Mouse (Mus musculus) hindbrain, postnatal 0 days (tissue): ENCODE measurements at regions not wholly inside any gene's neighbourhood (a gene's known extent, or its start where the extent isn't known, plus 50 kb on each side); places are given as distances from the start of the nearest gene placed in this dataset.

Source experiments
- ATAC-seq: fragments of 200-750 bp; cut with Nextera tagmentation; 2 replicates; pipeline ENCODE4 v1.8.0; 2017; ENCODE audit warnings: mild to moderate bottlenecking, moderate TSS enrichment, moderate library complexity
- DNase-seq: peaks from one replicate; pipeline ENCODE4 v3.0.0-alpha.2; 2015; ENCODE audit warnings: low spot score
- H3K27ac ChIP-seq: fragments of 300-500 bp; sonication (generic); 2 replicates; pipeline ENCODE4 v1.5.1; 2014; ENCODE audit warnings: mild to moderate bottlenecking
- H3K27me3 ChIP-seq: fragments of 300-500 bp; sonication (generic); 2 replicates; pipeline ENCODE4 v1.6.1; 2014; ENCODE audit warnings: low read length, mixed read lengths; ENCODE audit not compliant: insufficient read depth
- H3K36me3 ChIP-seq: fragments of 300-500 bp; sonication (generic); 2 replicates; pipeline ENCODE4 v1.6.1; 2014; ENCODE audit warnings: low read length, mixed read lengths; ENCODE audit not compliant: insufficient read depth
- H3K4me1 ChIP-seq: fragments of 300-500 bp; sonication (generic); 2 replicates; pipeline ENCODE4 v1.6.1; 2014; ENCODE audit warnings: antibody characterized with exemption, low read length, mixed read lengths; ENCODE audit not compliant: insufficient read depth
- H3K4me2 ChIP-seq: fragments of 300-500 bp; sonication (generic); 2 replicates; pipeline ENCODE4 v1.6.1; 2014; ENCODE audit warnings: low read depth, mild to moderate bottlenecking, low read length, moderate library complexity, mixed read lengths
- H3K4me3 ChIP-seq: fragments of 300-500 bp; sonication (generic); 2 replicates; pipeline ENCODE4 v1.5.1; 2014; ENCODE audit warnings: low read length
- H3K9ac ChIP-seq: fragments of 300-500 bp; sonication (generic); replicated peaks from 2 replicates; pipeline ENCODE4 v1.6.1; 2014; ENCODE audit warnings: mild to moderate bottlenecking, low read length, moderate library complexity, mixed read lengths
- H3K9me3 ChIP-seq: fragments of 300-500 bp; sonication (generic); 2 replicates; pipeline ENCODE4 v1.6.1; 2016; ENCODE audit warnings: low read length, mixed read lengths
- CTCF ChIP-seq: IDR thresholded peaks from 2 replicates; pipeline ENCODE4 v1.5.1; 2016; ENCODE audit warnings: antibody characterized with exemption, control low read depth, low read depth
- WGBS: fragments of 180-500 bp; shearing (Covaris S2); extraction: QIAGEN DNeasy Blood & Tissue Kit; methylation state at CpG from one replicate; pipeline ENCODE4 v1.1.7; 2014; 5-methylcytosine and 5-hydroxymethylcytosine counted together

DNA sequence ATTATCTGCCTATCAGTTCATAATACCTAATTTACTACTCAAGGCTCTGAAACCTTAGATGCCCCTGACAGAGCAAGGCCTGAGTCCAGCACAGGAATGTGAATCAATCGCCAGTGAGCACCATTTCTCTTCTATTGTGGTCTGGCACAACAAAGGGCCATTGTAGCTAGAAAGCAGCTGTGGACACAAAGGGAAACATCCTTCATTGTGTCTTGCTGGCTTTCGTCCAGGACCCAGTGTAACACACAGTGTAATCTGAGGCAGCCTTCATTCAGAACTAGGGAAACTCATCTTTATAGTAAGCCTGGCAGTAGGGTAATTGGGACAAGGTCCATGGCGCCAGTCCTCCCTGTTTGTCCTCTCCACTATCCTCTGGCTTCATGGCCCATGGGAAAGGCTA, 201.1 kb upstream of the Apob start:
- no peaks in the 10 kb centered on the region for H3K4me1 ChIP-seq
- peak; percentile 21 for DNase-seq
- no peaks in the 10 kb centered on the region for H3K9me3 ChIP-seq
- H3K9ac ChIP-seq, result no peak overlapping the region
- 48% methylated on average over 3 of the region's 3 CpGs for WGBS
- ATAC-seq, result no peak
- H3K36me3 ChIP-seq, result no peaks in the 10 kb centered on the region
- H3K27ac ChIP-seq, result no peak overlapping the region
- no peak overlapping the region for H3K4me3 ChIP-seq
- H3K27me3 ChIP-seq, result no peaks in the 10 kb centered on the region
- no peak overlapping the region for H3K4me2 ChIP-seq
- TF ChIP-seq CTCF, result no peak

DNA sequence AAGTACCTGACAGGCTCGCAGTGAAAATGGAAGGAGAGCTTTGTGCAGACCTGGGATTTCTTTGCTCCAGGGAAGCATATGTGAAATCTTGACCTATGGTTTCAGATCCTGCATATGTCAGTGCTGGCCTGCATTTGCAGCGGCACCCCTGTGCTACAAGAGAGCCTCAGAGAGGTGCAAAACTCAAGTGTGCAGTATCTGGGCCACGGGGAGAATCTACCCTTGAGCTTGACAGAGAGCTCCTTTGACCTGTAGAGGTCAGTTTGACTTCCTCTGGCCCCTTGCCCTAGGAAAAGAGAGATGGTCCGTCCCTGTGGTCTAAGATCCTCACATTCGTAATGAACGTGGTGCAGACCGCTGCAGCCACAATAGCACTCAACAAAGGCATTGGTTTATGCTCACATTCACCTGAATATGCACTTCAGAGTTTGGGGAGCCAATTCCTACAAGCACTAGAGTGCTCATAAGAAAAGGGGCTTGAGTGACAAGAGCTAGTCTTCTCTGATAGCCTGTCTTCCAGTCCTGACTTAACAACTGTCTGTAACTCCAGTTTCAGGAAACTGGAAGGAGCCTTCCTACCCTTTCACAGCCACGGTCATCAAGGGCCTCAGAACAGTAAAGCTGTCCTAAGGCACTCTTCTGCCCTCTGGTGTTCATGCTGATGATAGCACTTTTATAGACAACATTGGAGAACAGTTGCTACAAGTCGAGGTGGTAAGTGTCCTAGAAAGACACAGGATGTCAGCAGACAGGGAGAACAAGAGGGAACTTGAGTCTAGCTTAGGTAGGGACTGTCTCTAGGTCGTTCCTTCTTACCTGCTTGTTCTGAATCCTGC, 200.0 kb upstream of the Apob start:
- TF ChIP-seq CTCF, result peak; percentile 96
- Histone ChIP-seq H3K4me1 (no peaks in the 10 kb centered on the region), H3K27me3 (no peaks in the 10 kb centered on the region), H3K4me3 (no peak overlapping the region), H3K9ac (no peak overlapping the region), H3K36me3 (no peaks in the 10 kb centered on the region), H3K9me3 (no peaks in the 10 kb centered on the region), H3K4me2 (no peak overlapping the region), H3K27ac (no peak overlapping the region)
- WGBS, result 45% methylated on average over 10 of the region's 10 CpGs
- ATAC-seq (peak; percentile 75; the same call in 1 of the 2 replicates), DNase-seq (peak; percentile 94)

- H3K36me3 ChIP-seq, result no peaks in the 10 kb centered on the region
- H3K27ac ChIP-seq, result no peak overlapping the region
- DNase-seq (peak; percentile 18), ATAC-seq (0 out of 2 replicates have a peak, but pooled peaks have one; percentile 21)
- no peaks in the 10 kb centered on the region for H3K4me1 ChIP-seq
- H3K9ac ChIP-seq, result no peak overlapping the region
- H3K27me3 ChIP-seq, result no peaks in the 10 kb centered on the region
- H3K9me3 ChIP-seq, result no peaks in the 10 kb centered on the region
- H3K4me2 ChIP-seq, result no peak overlapping the region
- no peak for TF ChIP-seq CTCF
- 48% methylated on average over 6 of the region's 6 CpGs for WGBS
- H3K4me3 ChIP-seq, result no peak overlapping the region
Measured at GRCm38 (mm10) chr12:7778056-7778440, 199.4 kb upstream of the Apob start.

- ATAC-seq (no peak), DNase-seq (no peak)
- no peaks in the 10 kb centered on the region for H3K4me1 ChIP-seq
- no peak overlapping the region for H3K4me3 ChIP-seq
- H3K36me3 ChIP-seq, result no peaks in the 10 kb centered on the region
- TF ChIP-seq CTCF, result no peak
- WGBS, result 83% methylated on average over 5 of the region's 5 CpGs
- H3K27me3 ChIP-seq, result no peaks in the 10 kb centered on the region
- no peaks in the 10 kb centered on the region for H3K9me3 ChIP-seq
- no peak overlapping the region for H3K9ac ChIP-seq
- no peak overlapping the region for H3K4me2 ChIP-seq
- H3K27ac ChIP-seq, result no peak overlapping the region
Measured at GRCm38 (mm10) chr12:7816616-7817015, 160.8 kb upstream of the Apob start.

DNA sequence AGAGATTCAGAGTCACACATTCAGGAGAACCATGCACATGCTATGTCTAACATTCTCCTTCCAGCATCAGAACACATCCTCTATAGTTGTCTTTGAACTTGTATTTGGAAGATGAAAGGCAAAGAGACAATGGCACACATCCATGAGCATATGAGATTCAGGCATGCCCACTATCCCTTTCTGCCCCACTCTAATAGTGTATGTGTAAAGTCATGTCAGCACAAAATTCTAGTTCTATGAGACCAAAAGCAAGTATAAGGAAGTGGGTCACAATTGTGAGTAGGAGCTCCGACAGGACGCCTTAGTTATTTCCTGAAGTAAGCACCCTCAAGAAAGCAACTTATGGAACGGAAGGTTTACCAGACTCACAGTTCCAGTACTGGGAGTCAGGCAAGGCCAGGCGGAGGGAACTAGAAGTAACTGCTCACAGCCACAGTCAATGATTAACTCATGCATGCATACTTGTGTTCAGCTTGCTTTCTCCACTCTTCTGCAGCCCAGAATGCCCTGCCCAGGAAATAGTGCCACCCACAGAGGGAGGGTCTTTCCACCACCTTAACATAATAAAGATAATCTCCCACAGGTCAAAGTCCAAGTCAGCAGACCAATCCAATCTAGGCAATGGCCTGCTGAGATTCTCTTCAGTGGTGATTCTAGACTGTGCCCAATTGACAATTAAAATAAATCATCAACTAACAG, 157.3 kb upstream of the Apob start:
- Histone ChIP-seq H3K9ac (no peak overlapping the region), H3K27ac (no peak overlapping the region), H3K4me1 (no peaks in the 10 kb centered on the region), H3K4me3 (no peak overlapping the region), H3K27me3 (no peaks in the 10 kb centered on the region), H3K4me2 (no peak overlapping the region), H3K36me3 (no peaks in the 10 kb centered on the region), H3K9me3 (no peaks in the 10 kb centered on the region)
- DNase-seq, result no peak
- ATAC-seq, result no peak
- TF ChIP-seq CTCF, result no peak
- WGBS, result 83% methylated on average over 4 of the region's 4 CpGs

DNA sequence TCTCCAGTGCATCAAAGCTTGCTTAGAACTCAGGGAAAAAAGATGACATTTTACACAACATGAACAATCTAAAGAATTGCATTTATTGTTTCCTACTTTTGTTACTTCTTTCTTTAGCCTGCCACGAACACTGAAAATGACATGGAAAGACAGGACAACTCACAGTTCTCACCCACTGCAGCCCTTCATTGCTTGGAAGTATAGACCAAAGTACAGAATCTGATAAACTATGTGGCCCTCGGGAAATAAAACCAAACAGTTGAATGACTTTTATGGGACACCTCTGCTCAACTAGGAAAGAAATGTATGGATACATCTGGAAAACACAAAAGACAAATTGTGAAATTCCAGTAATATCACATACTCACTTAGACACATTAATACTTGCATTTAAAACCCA, 156.7 kb upstream of the Apob start:
- Histone ChIP-seq H3K9ac (no peak overlapping the region), H3K4me2 (no peak overlapping the region), H3K9me3 (no peaks in the 10 kb centered on the region), H3K36me3 (no peaks in the 10 kb centered on the region), H3K4me1 (no peaks in the 10 kb centered on the region), H3K27me3 (no peaks in the 10 kb centered on the region), H3K27ac (no peak overlapping the region), H3K4me3 (no peak overlapping the region)
- 70% methylated on average over 2 of the region's 2 CpGs for WGBS
- ATAC-seq (no peak), DNase-seq (no peak)
- no peak for TF ChIP-seq CTCF

DNA sequence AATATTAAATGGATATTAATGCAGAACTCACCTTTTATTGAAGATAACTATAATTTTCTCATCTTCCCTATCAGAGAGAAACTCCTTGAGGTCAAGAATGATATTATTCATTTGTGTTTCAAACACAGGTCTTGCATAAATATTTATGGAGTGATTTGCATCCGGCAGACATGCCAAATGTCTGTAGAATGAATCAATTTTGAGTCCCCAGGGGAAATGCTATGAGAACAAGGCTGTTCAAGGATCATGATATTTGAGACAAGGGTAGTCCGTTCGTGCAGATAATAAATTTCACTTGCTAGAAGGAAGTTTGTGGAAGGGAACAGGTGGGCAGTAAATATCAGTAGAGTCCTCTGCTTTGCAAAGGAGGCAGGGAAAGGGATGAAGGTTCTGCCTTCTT, 141.7 kb upstream of the Apob start:
- ATAC-seq, result no peak
- no peaks in the 10 kb centered on the region for H3K9me3 ChIP-seq
- DNase-seq, result no peak
- H3K4me1 ChIP-seq, result no peaks in the 10 kb centered on the region
- no peak overlapping the region for H3K27ac ChIP-seq
- no peak overlapping the region for H3K4me3 ChIP-seq
- H3K9ac ChIP-seq, result no peak overlapping the region
- no peak for TF ChIP-seq CTCF
- H3K27me3 ChIP-seq, result no peaks in the 10 kb centered on the region
- no peaks in the 10 kb centered on the region for H3K36me3 ChIP-seq
- H3K4me2 ChIP-seq, result no peak overlapping the region
- WGBS, result 54% methylated on average over 3 of the region's 3 CpGs
